Mouse (Mus musculus): ENCODE data around the gene Batf. TPM values are rescaled to one million over a fixed set of nuclear protein-coding genes. Genes with fewer than 3 reads are reported as not detected.
"Not testable (repeated sequence)": the region's sequence is repeated elsewhere in the genome, so short reads cannot be mapped to it uniquely, and the experiment has no call there.

Gene Batf
- polyA plus RNA-seq, 1 experiment from 2014 or later = 4.0 TPM

- H3K9ac ChIP-seq = no peak overlapping the region
- peak; percentile 78 for ATAC-seq (replicated peaks; ENCODE audit: insufficient number of reproducible peaks, insufficient read depth, low FRiP score, low read depth)
- H3K27me3 ChIP-seq = no peaks in the 10 kb centered on the region
- no peak overlapping the region for H3K27ac ChIP-seq
- H3K4me1 ChIP-seq (replicated peaks) = peaks cover 8% of the 10 kb centered on the region
- H3K36me3 ChIP-seq = no peaks in the 10 kb centered on the region
- H3K4me2 ChIP-seq = no peak overlapping the region
- no peak overlapping the region for H3K4me3 ChIP-seq
- no peaks in the 10 kb centered on the region for H3K9me3 ChIP-seq (replicated peaks)
- 8% methylated on average over 2 of the region's 2 CpGs for WGBS
These were observed 27.1 kb upstream of the Batf start for GRCm38 (mm10) chr12:85659319-85659718.

- ATAC-seq (replicated peaks; ENCODE audit: insufficient number of reproducible peaks, insufficient read depth, low FRiP score, low read depth) = no peak
- H3K36me3 ChIP-seq = no peaks in the 10 kb centered on the region
- no peaks in the 10 kb centered on the region for H3K9me3 ChIP-seq (replicated peaks)
- WGBS = 90% methylated on average over 12 of the region's 12 CpGs
- no peak overlapping the region for H3K27ac ChIP-seq
- H3K9ac ChIP-seq = no peak overlapping the region
- no peak overlapping the region for H3K4me3 ChIP-seq
- H3K4me1 ChIP-seq (replicated peaks) = peaks cover 8% of the 10 kb centered on the region
- no peaks in the 10 kb centered on the region for H3K27me3 ChIP-seq
- H3K4me2 ChIP-seq = no peak overlapping the region
These were observed 25.6 kb upstream of the Batf start for GRCm38 (mm10) chr12:85660855-85661254.

- 78% methylated on average over 8 of the region's 8 CpGs for WGBS
- H3K4me3 ChIP-seq; H3K27me3 ChIP-seq; ATAC-seq (replicated peaks; ENCODE audit: insufficient number of reproducible peaks, insufficient read depth, low FRiP score, low read depth); H3K4me1 ChIP-seq (replicated peaks); H3K9ac ChIP-seq; H3K9me3 ChIP-seq (replicated peaks); H3K27ac ChIP-seq; H3K4me2 ChIP-seq; H3K36me3 ChIP-seq: not testable (repeated sequence)
These were observed 24.2 kb upstream of the Batf start for GRCm38 (mm10) chr12:85662232-85662631.

DNA sequence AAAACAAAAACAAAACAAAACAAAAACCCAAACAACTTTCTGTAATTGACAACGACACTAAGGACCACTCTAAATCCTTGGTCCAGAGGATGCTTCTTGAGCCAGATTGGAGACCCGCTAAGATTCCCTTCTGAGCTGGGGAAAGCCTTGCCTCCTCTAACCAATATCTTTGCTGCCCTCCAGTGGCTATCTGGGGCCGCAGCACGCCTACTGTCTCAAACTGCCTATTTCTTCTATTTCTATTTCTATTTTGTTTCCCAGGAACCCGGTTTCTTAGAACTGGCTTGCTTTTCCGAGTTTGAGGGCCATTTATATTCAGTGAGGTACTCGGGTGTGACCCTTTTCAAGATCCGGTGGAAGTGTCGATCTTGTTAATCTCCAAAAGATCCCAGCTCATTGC is 23.6 kb upstream of the Batf start:
- Histone ChIP-seq H3K4me3 (no peak overlapping the region), H3K27ac (no peak overlapping the region), H3K4me2 (no peak overlapping the region), H3K27me3 (no peaks in the 10 kb centered on the region), H3K9ac (no peak overlapping the region), H3K9me3 (replicated peaks) (no peaks in the 10 kb centered on the region), H3K36me3 (no peaks in the 10 kb centered on the region), H3K4me1 (replicated peaks) (peaks cover 8% of the 10 kb centered on the region)
- WGBS = 11% methylated on average over 9 of the region's 9 CpGs
- no peak for ATAC-seq (replicated peaks; ENCODE audit: insufficient number of reproducible peaks, insufficient read depth, low FRiP score, low read depth)

DNA sequence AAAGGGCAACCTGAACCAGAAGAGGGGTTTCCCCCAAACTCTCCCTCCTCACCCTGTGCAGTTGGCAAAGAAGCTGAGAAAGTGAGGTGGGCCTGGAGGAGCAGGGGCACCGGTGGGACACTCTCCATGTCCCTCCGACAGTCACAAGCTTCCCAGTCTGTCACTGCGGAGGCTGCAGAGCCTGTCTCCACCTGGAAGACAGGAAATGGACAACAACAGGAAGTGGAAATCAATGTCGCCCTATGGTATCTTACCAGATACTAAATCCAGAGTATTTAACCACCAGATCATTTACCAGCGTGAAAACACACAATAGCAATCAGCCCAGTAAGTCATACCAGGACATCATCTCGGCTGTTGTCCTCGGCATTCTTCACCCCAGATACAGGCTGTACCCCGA is 20.4 kb upstream of the Batf start:
- Histone ChIP-seq H3K4me2 (no peak overlapping the region), H3K4me3 (no peak overlapping the region), H3K27ac (no peak overlapping the region), H3K4me1 (replicated peaks) (peaks cover 5% of the 10 kb centered on the region), H3K9ac (no peak overlapping the region), H3K36me3 (no peaks in the 10 kb centered on the region), H3K9me3 (replicated peaks) (no peaks in the 10 kb centered on the region), H3K27me3 (no peaks in the 10 kb centered on the region)
- no peak for ATAC-seq (replicated peaks; ENCODE audit: insufficient number of reproducible peaks, insufficient read depth, low FRiP score, low read depth)
- 71% methylated on average over 8 of the region's 8 CpGs for WGBS

GRCm38 (mm10) chr12:85667071-85667470 is 19.4 kb upstream of the Batf start:
- H3K4me2 ChIP-seq = no peak overlapping the region
- peaks cover 5% of the 10 kb centered on the region for H3K4me1 ChIP-seq (replicated peaks)
- no peak overlapping the region for H3K4me3 ChIP-seq
- no peaks in the 10 kb centered on the region for H3K36me3 ChIP-seq
- WGBS = 88% methylated on average over 7 of the region's 7 CpGs
- ATAC-seq (replicated peaks; ENCODE audit: insufficient number of reproducible peaks, insufficient read depth, low FRiP score, low read depth) = no peak
- no peaks in the 10 kb centered on the region for H3K27me3 ChIP-seq
- no peak overlapping the region for H3K27ac ChIP-seq
- no peak overlapping the region for H3K9ac ChIP-seq
- H3K9me3 ChIP-seq (replicated peaks) = no peaks in the 10 kb centered on the region

DNA sequence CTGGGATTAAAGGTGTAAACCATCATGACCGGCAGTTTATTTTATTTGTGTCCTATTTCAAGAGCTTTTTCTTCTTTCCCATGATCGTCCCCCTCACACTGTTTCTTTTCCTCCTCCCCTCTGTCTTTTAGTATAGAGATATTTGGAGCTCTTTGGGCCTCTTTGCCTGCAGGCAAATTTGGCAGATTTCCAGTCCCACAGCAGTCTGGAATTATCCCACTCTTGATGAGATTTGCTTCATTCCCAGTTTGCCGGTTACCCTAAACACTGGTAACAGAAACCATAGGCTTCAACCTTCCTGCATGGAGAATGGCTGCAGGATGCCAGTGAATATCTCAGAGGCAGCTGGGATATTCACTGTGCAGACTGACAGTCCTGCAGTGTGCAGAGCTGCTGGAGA is 17.8 kb upstream of the Batf start:
- no peaks in the 10 kb centered on the region for H3K27me3 ChIP-seq
- 44% methylated on average over 3 of the region's 3 CpGs for WGBS

GRCm38 (mm10) chr12:85670080-85670479 is 16.4 kb upstream of the Batf start:
- ATAC-seq (replicated peaks; ENCODE audit: insufficient number of reproducible peaks, insufficient read depth, low FRiP score, low read depth) = no peak
- Histone ChIP-seq H3K27me3 (no peaks in the 10 kb centered on the region), H3K36me3 (no peaks in the 10 kb centered on the region), H3K4me1 (replicated peaks) (peaks cover 5% of the 10 kb centered on the region), H3K9ac (no peak overlapping the region), H3K9me3 (replicated peaks) (no peaks in the 10 kb centered on the region), H3K4me3 (no peak overlapping the region), H3K4me2 (no peak overlapping the region), H3K27ac (no peak overlapping the region)
- WGBS = 43% methylated on average over 3 of the region's 3 CpGs

More for the DNA sequence above, 17.8 kb upstream of the Batf start:
- no peak for ATAC-seq (replicated peaks; ENCODE audit: insufficient number of reproducible peaks, insufficient read depth, low FRiP score, low read depth)
- H3K4me3 ChIP-seq = no peak overlapping the region
- no peak overlapping the region for H3K27ac ChIP-seq
- no peaks in the 10 kb centered on the region for H3K9me3 ChIP-seq (replicated peaks)
- H3K9ac ChIP-seq = no peak overlapping the region
- H3K4me1 ChIP-seq (replicated peaks) = peaks cover 5% of the 10 kb centered on the region
- H3K4me2 ChIP-seq = no peak overlapping the region
- H3K36me3 ChIP-seq = no peaks in the 10 kb centered on the region

GRCm38 (mm10) chr12:85673914-85674313 is 12.6 kb upstream of the Batf start:
- H3K27ac ChIP-seq = no peak overlapping the region
- 84% methylated on average over 8 of the region's 8 CpGs for WGBS
- peaks cover 2% of the 10 kb centered on the region for H3K4me1 ChIP-seq (replicated peaks)
- no peaks in the 10 kb centered on the region for H3K9me3 ChIP-seq (replicated peaks)
- no peak overlapping the region for H3K4me3 ChIP-seq
- no peak for ATAC-seq (replicated peaks; ENCODE audit: insufficient number of reproducible peaks, insufficient read depth, low FRiP score, low read depth)
- H3K36me3 ChIP-seq = no peaks in the 10 kb centered on the region
- no peak overlapping the region for H3K9ac ChIP-seq
- no peaks in the 10 kb centered on the region for H3K27me3 ChIP-seq
- H3K4me2 ChIP-seq = no peak overlapping the region

- Histone ChIP-seq H3K4me2 (no peak overlapping the region), H3K9me3 (replicated peaks) (no peaks in the 10 kb centered on the region), H3K36me3 (no peaks in the 10 kb centered on the region), H3K9ac (no peak overlapping the region), H3K4me1 (replicated peaks) (peaks cover 3% of the 10 kb centered on the region), H3K27ac (no peak overlapping the region), H3K27me3 (no peaks in the 10 kb centered on the region), H3K4me3 (no peak overlapping the region)
- 68% methylated on average over 5 of the region's 5 CpGs for WGBS
- no peak for ATAC-seq (replicated peaks; ENCODE audit: insufficient number of reproducible peaks, insufficient read depth, low FRiP score, low read depth)
These were observed 7.4 kb upstream of the Batf start for GRCm38 (mm10) chr12:85679117-85679516.

DNA sequence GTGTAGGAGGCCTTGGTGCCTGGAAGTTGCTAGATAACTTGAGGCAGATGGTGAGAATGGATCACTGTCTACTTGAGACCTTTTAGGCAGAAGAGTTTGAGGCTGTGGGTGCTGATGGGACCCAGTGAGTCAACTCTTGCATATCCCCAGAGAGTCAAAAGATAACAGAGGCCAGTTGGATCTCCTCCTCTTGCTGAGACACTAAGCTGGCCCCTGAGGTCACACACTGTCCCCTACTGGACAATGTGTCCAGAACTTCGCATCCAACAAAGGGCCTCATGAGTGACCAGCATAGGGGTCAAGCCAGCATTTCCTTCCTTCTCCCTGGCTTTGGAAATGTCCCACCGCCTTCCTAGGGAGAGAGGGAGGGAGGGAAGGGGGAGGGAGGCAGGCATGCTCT is 6.7 kb upstream of the Batf start:
- ATAC-seq (replicated peaks; ENCODE audit: insufficient number of reproducible peaks, insufficient read depth, low FRiP score, low read depth) = no peak
- no peak overlapping the region for H3K4me3 ChIP-seq
- H3K9me3 ChIP-seq (replicated peaks) = no peaks in the 10 kb centered on the region
- H3K4me2 ChIP-seq = no peak overlapping the region
- no peaks in the 10 kb centered on the region for H3K27me3 ChIP-seq
- H3K36me3 ChIP-seq = no peaks in the 10 kb centered on the region
- peaks cover 9% of the 10 kb centered on the region for H3K4me1 ChIP-seq (replicated peaks)
- H3K27ac ChIP-seq = no peak overlapping the region
- no peak overlapping the region for H3K9ac ChIP-seq
- WGBS = 47% methylated on average over 2 of the region's 2 CpGs

- no peak for ATAC-seq (replicated peaks; ENCODE audit: insufficient number of reproducible peaks, insufficient read depth, low FRiP score, low read depth)
- H3K36me3 ChIP-seq = no peaks in the 10 kb centered on the region
- no peak overlapping the region for H3K4me2 ChIP-seq
- 38% methylated on average over 2 of the region's 2 CpGs for WGBS
- no peak overlapping the region for H3K27ac ChIP-seq
- H3K9ac ChIP-seq = no peak overlapping the region
- no peak overlapping the region for H3K4me3 ChIP-seq
- peaks cover 27% of the 10 kb centered on the region for H3K4me1 ChIP-seq (replicated peaks)
- no peaks in the 10 kb centered on the region for H3K27me3 ChIP-seq
- H3K9me3 ChIP-seq (replicated peaks) = no peaks in the 10 kb centered on the region
These were observed 4.1 kb upstream of the Batf start for GRCm38 (mm10) chr12:85682328-85682727.
